Mouse (Mus musculus) midbrain, embryonic 13.5 days (tissue): Measurements from ENCODE around the gene Tex52. TPM values are rescaled to one million over a fixed set of nuclear protein-coding genes. Genes with fewer than 3 reads are reported as not detected.

Source experiments
- polyA plus RNA-seq: library from polyadenylated mRNA; unstranded; fragments of >200 nt; fragmentation: Nextera tagmentation; extraction: Ambion mirVana; gene quantifications from 2 replicates; pipeline ENCODE4 v1.2.1, GENCODE M21; 2015

Gene Tex52
- polyA plus RNA-seq, 1 experiment from 2014 or later = 0.63 TPM

Other genes with a start within 250 kb of the Tex52 start
- 24.0 and 29.3 TPM in 2 replicates for gene Tspan9, start 231.9 kb upstream of the Tex52 start, polyA plus RNA-seq
- gene Tead4, start 74.6 kb upstream of the Tex52 start, polyA plus RNA-seq = 0.23 and 0.65 TPM in 2 replicates
- 17.8 and 19.6 TPM in 2 replicates for gene Tulp3, start 19.6 kb upstream of the Tex52 start, polyA plus RNA-seq
- 132 and 136 TPM in 2 replicates for gene Rhno1, start 12.5 kb upstream of the Tex52 start, polyA plus RNA-seq
- 17.8 and 19.7 TPM in 2 replicates for gene Foxm1, start 12.5 kb upstream of the Tex52 start, polyA plus RNA-seq
- gene Gm44596, start within 50 bp of the Tex52 start, polyA plus RNA-seq = not detected in 2 replicates
- gene Nrip2, start 23.8 kb downstream of the Tex52 start, polyA plus RNA-seq = 7.7 and 7.8 TPM in 2 replicates
- gene Itfg2, start 49.5 kb downstream of the Tex52 start, polyA plus RNA-seq = 43.6 and 48.7 TPM in 2 replicates
- 430 and 454 TPM in 2 replicates for gene Fkbp4, start 63.2 kb downstream of the Tex52 start, polyA plus RNA-seq
- gene Pzp, start 151.3 kb downstream of the Tex52 start, polyA plus RNA-seq = 0.04 TPM in 1 of 2 replicates, not detected in the other
- 0.32 and 0.50 TPM in 2 replicates for gene A2ml1, start 206.2 kb downstream of the Tex52 start, polyA plus RNA-seq
- not detected in 2 replicates for gene Klrb1a, start 248.1 kb downstream of the Tex52 start, polyA plus RNA-seq